Mouse (Mus musculus) c-Kit-positive CD71-positive TER-119-positive erythroid progenitor cells, embryonic 14.5 days (primary cell): ENCODE measurements around the gene Dmkn.
"Not testable (repeated sequence)": the region's sequence is repeated elsewhere in the genome, so short reads cannot be mapped to it uniquely, and the experiment has no call there.

Experiments used
- DNase-seq: peaks from one replicate; pipeline ENCODE4 v3.0.0-alpha.2; 2013; ENCODE audit warnings: low spot score

Gene Dmkn

GRCm38 (mm10) chr7:30763456-30763855 is at the start of gene Dmkn:
Dmkn (plus strand) TSS chr7:30763756.
- DNase-seq = no peak

GRCm38 (mm10) chr7:30717006-30717715 is 46.4 kb upstream of the Dmkn start:
- DNase-seq = peak; percentile 88

- no peak for DNase-seq
Measured at GRCm38 (mm10) chr7:30717716-30718046, 45.9 kb upstream of the Dmkn start.

GRCm38 (mm10) chr7:30719669-30720068 is 43.9 kb upstream of the Dmkn start:
- no peak for DNase-seq

- no peak for DNase-seq
Measured at GRCm38 (mm10) chr7:30721286-30721685, 42.3 kb upstream of the Dmkn start.

- DNase-seq = no peak
Measured at GRCm38 (mm10) chr7:30723274-30723953, 40.1 kb upstream of the Dmkn start.

GRCm38 (mm10) chr7:30728214-30728613 is 35.3 kb upstream of the Dmkn start:
- DNase-seq = no peak

GRCm38 (mm10) chr7:30728739-30729395 is 34.7 kb upstream of the Dmkn start:
- peak; percentile 25 for DNase-seq

GRCm38 (mm10) chr7:30729396-30730063 is 34.0 kb upstream of the Dmkn start, which contains the start of gene Tmem147:
Tmem147 (minus strand) TSS chr7:30729540.
- peak; percentile 91 for DNase-seq

GRCm38 (mm10) chr7:30730064-30730722 is 33.4 kb upstream of the Dmkn start:
- DNase-seq = not testable (repeated sequence)

- no peak for DNase-seq
Measured at GRCm38 (mm10) chr7:30736211-30736610, 27.3 kb upstream of the Dmkn start.

GRCm38 (mm10) chr7:30742570-30742969 is 21.0 kb upstream of the Dmkn start:
- not testable (repeated sequence) for DNase-seq

GRCm38 (mm10) chr7:30743617-30744016 is 19.9 kb upstream of the Dmkn start, which contains the start of gene Gapdhs:
Gapdhs (minus strand) TSS chr7:30743681.
- DNase-seq = not testable (repeated sequence)

GRCm38 (mm10) chr7:30744022-30744598 is 19.4 kb upstream of the Dmkn start:
- DNase-seq = no peak

GRCm38 (mm10) chr7:30747525-30748204 is 15.9 kb upstream of the Dmkn start:
- no peak for DNase-seq

GRCm38 (mm10) chr7:30749824-30750606 is 13.5 kb upstream of the Dmkn start:
- no peak for DNase-seq

GRCm38 (mm10) chr7:30751086-30751669 is 12.4 kb upstream of the Dmkn start, which contains the start of gene Sbsn:
Sbsn (plus strand) TSS chr7:30751471.
- no peak for DNase-seq

GRCm38 (mm10) chr7:30757001-30757400 is 6.6 kb upstream of the Dmkn start:
- no peak for DNase-seq

GRCm38 (mm10) chr7:30758853-30759252 is 4.7 kb upstream of the Dmkn start:
- no peak for DNase-seq
